Mouse (Mus musculus): ENCODE results near the gene Omp.

The Omp gene

DNA sequence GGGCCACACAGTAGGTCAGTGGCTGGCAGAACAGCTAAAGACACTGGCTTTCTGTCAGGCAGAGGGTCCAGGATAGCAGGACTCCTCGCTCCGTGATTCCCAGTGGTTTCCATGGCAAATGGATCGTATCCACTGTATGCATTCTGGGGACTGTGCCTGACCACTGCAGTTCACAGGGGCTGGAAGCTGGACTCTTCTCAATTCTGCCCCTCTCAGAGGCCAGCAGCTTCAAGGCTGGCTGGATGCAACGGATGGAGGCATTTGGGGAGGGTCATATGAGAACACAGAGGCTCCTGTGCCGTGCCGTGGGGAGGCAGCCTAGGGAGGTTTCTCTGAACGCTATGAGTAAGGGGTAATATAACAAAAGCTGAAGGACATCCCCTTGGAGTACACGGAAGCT, 3.1 kb downstream of the Omp start:
- DNase-seq (ENCODE audit: low spot score) = no peak

DNA sequence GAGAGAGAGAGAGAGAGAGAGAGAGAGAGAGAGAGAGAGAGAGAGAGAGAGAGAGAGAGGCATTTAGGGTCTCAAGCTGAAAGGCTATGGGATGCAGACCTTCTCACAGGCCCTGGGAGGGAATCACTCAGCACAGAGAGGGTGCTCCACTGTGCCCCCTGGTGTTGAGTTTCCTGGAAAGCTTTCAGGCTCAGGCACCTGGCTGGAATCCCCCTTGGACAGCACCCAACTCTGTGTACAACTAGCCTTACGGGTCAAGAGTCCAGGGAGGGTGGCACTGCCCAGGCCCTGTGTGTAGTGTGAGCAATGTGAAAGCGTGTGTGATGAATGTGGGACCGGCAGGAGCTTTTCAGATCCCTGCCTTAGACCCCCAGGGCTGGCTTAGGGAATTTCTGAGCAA, 4.1 kb downstream of the Omp start:
- DNase-seq (ENCODE audit: low spot score) = no peak

DNA sequence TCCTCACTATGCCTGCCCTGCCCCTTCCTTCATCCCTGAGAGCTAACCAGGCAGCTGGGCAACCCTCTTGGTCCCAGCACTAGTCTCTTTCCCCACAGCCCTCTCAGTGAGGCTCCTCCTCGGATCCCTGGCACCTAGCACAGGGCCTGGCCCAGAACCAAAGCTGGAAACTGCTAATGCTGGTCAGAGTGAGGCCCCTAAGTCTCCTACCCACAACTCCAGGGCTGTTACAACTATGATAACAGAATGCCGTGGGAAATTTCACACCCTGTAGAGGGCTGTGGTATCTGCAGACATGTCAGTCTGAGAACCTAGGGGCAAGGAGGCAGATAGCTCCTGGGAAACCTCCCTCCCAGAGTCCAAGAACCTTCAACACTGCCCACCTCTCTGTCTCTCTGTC, 4.7 kb downstream of the Omp start:
- no peak for DNase-seq (ENCODE audit: low spot score)

DNA sequence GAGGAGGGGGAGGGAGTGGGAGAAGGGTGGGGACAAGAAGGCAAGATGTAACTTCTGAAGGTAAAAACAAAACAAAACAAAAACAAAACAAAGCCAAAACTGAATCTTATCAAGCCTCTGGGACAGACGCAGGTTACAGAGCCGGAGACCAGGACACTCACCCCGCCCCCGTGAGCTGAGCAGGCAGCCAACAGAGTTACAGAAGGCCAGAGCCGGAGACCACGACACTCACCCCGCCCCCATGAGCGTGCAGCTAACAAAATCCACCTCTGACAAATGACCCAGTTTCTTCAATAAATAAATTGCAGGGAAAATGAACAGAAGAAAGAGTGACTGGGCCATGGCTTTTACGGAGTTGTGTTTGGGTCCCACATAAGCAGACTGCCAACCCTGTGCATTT, 6.1 kb downstream of the Omp start:
- no peak for DNase-seq (ENCODE audit: low spot score)

DNA sequence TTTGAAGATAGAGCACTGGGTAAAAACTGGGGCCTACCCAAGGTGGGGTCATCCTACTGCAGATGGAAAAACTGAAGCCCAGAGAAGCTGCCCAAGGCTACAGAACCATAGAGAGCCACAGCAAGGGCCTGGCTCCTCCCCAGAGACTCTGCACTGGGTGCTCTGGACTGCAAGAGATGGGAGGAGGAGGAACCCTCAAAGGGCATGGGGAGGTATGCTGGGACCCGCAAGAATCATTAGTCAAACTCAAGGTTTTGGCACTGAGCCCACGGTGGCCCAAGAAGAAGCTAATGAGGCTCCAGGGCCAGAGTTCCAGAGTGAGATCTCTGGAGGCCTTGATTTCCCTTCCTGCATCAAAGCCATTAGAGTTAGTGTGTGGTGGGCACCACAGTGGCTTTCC, 7.3 kb downstream of the Omp start:
- no peak for DNase-seq (ENCODE audit: low spot score)

DNA sequence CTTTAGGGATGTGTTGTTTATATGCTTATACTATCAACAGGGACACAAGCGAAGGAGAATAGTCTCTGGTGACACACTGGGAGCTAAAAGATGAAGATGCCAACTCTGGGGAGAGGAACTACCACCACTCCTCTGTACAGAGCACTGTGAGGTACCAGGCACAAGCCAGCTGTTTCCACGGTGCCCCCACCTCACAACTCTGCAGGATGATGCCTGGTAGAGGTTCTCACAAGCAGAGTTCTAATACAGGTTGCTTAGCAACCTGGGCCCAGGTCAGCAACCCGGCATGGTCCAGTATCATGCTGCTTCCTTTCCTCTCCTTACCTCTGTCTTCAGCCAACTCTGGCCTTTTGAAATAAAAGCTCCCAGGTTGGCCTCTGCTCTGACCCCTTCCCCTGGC, 7.7 kb downstream of the Omp start:
- DNase-seq (ENCODE audit: low spot score) = no peak

DNA sequence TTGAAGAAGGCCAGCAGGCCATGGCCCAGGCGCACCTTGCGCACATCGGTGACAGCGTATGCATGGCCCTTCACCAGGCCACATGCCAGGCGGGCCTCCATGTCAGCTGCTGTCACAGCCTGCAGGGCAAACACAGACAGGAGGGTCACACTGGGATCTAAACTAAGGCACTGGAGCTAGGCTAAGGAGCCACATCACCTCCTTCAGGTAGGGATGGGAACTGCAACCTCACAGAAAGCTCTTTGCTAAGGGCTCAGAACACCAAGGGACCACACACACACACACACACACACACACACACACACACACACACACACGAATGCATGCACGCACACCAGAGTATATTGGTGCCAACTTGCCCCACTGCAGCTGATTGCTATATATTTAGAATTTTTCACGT, 13.6 kb downstream of the Omp start:
- no peak for DNase-seq (ENCODE audit: low spot score)

DNA sequence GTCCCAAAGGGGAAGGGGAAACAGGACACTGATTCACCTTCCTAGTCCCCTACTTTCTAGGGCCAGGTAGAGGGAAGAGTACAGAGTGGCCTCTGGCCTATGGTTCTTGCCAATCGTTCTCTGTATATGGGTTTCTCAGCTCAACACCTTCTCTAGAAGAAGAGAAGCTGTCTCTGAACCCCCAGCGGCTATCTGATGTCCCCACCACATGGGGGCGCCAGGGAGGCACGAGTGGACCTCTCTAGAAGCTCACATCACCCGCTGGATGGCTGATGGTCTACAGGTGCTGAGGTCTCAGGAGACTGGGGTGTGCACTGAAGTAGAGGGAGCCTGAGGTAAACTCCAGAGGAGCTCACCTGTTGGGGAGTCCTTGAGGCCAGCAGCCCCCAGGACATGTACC, 19.8 kb downstream of the Omp start:
- peak; percentile 35 for DNase-seq (ENCODE audit: low spot score)

DNA sequence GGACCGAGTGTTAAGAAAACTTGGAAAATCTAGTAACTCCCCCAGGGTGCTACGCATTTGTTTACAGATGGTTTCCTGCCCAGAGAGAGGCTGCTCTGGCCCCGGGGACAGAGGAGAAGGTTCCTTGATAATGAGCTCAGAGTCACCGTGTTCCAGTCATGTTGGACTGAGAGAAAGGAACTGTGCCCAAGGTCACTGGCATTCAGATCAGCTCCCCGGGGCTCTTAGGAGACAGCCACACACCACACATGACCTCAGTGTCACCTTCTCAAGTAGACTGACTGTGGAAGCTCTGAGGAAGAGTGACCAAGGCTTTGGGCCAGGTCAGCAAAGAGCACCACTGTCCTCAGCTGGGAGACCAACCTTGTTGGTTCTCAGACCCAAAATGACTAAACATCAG, 20.6 kb downstream of the Omp start:
- no peak for DNase-seq (ENCODE audit: low spot score)

DNA sequence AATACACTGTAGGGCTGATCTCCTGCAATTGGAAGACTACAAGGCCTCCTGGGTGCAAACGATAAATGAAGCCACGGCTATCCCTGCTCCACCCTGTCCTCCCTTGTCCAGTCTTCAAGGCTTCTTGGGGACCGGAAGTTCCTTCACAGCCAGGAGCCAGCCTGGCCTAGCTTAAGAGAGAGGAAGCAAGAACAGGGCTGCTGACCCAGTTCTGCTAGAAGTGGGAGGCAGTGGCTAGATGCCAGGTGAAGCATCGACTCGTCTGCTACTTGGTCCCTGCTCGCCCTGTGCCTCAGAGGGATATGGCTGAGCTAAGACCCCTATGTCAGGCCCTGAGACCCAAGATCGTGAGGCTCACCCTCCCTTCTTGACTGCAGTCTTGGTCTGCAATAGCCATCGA, 23.6 kb downstream of the Omp start:
- DNase-seq (ENCODE audit: low spot score) = no peak

DNA sequence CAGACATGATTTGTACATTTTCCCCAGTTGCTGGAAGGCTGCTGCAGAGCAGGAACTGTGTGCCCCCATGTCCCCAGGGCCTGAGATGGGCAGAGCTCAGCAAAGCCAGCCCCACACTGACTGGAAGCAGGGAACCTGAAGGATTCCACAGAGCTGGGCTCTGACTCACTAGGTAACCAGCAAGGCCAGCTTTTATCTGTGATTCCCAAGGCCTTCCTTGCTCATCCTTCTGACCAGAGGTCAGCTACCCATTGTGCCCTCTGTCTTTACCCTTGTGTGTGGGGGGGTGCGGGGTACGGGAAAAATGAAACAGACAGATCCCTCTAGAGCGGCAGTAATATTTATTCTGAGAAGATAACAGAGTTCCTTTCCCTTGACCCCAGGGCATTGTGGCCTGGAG, 24.1 kb downstream of the Omp start:
- no peak for DNase-seq (ENCODE audit: low spot score)

DNA sequence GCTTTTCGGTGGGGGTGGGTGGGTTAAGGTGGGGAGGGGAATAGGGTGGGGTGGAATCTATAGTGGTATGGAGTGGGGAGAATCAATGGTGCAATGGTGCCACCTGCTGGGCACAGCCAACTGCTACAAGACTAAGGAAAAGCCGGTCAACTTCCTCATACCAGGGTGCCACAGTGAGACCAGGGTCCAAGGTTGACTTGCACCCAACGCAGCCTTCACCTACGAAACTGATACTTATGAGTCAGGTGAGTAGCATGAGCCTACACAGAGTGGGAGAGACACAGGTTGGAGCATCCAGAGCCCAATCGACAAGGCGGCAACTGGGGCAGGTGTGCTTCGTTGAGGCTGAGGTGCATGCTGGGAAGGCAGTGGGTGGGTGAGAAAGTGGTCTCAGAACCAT, 25.0 kb downstream of the Omp start:
- peak; percentile 45 for DNase-seq (ENCODE audit: low spot score)

DNA sequence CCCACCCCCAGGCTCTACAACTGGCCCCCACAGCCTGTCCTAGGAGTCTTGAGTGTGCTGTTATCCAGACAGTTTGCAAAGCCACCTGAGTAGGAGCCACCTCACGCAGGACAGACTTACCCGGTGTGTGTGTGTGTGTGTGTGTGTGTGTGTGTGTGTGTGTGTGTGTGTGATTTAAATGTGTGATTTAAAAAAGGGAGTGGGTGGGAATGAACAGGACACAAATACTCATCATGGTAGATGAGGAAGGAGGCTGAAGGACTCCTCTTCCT, 25.4 kb downstream of the Omp start:
- no peak for DNase-seq (ENCODE audit: low spot score)

DNA sequence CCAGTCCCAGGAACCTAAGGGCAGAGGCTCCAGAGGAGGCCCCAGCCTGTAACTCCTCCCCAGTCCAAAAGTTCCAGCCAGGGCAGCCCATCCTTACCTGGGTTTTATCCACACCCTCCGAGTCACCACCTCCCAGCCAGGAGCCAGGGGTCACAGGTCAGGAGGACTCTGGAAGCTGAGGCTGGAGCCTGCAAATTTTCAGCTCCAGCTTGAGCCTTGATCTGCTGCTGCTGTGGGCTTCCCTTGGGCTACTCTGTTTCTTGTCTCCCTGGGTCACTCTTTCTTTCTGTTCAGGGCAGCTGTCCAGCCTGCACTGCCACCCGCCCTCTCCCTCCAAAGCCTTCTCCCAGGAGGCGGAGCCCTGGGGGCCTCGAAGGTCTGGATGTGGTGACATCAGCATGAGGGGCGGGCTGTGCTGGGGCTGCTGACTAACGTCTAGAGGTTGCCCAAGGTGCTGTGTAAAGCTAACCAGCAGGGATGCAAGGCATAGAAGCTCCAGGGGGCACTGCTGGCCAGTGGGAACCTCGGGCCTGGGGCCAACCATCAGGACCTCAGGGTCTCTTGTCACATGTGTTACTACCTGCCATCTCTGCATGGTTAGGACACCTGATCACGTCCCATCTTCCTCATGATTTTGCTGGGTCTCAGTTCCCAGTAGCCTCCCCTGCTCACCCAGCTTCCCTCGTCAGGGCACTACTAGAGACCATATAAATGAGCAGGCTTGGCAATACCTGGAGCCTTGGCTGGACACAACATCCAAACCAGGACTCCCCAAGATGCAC, 25.9 kb downstream of the Omp start, which contains the start of gene Myo7a:
TSS of gene Myo7a (minus strand) at position 346 of the 782 bp plus-strand sequence.
- DNase-seq (ENCODE audit: low spot score) = no peak

DNA sequence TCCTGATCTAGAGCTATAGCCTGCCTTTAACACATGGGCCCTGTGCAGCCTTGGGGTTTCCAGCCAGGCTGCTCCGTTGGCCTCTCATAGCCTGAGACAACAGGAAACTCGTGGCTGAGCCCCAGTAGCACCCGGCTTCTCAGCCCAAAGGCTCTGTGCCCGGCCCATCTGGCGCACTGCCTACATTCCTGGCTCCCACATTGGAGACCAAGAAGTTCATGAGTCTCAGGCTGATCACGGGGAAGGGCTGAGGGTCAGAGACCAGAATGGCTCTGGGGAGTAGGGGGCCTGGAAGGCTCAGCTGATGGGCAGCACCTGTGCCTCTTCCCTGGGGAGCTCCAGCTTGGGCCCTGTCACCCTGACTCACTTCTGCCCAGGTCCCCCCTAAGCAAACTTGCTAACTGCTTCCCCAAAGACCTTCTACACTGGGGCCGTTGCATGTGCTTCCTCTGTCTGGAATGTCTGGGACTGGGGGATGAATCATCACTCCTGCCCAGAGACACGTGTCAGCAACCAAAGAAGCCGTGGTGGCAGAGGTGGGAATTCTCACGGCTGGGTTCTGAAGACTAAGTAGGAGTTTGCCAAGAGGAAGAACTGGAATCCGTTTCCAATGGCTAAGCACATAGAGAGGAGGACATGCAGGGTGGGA, 28.2 kb downstream of the Omp start:
- no peak for DNase-seq (ENCODE audit: low spot score)

DNA sequence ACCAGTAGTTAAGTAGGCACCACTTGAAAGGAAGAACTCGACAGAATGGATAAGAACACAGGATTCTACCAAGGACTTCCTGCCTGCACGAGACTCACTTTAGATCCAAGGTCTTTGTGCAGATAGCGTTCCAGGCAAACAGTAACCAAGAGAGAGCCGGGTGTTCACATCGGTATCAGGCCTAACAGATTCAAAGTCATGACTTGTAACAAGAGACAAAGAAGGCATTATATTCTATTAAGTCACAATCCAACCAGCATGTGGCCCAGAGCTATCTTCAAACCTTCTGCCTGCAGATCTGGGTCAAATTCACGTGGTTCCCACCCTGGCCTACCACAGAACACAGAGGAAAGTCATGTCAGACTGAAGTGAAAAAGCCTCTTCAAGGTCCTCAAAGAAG, 30.6 kb downstream of the Omp start:
- no peak for DNase-seq (ENCODE audit: low spot score)

DNA sequence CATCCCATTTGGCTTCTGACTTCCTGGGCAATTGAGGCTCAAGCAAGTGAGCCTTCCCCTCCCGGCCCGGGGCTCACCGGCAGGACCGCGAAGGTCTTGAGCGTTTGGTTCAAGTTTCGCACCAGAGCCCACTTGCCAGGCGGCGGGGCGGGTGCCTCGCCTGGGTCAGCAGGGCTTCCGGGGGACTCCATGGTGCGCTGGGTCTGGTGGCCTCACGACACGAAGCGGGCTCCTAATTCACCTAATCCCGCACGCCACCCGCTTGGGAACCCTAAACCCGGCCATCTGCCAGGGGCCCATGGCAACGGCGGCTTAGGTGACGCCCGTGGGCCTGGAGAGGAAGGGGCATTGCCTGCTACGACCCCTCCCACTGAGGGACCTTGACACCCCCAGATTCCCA, 34.1 kb downstream of the Omp start:
- no peak for DNase-seq (ENCODE audit: low spot score)

DNA sequence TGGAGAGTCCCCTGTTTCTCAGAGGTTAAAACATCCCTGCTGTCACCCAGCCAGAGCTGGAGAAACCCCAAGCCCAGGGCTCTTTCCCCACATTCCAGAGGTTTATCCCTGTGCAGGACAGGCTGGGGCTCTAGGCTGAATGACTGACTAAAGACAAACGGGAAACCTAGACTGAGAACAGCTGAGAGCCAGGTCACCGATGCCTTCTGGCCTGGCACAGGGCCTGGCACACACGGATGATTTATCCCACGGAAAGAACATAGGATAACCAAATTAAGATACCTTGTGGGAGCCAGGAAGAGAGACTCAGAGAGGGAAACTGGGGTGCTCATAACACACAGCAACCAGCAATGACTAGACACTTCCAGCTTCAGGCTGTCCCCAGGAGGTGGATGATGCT, 35.5 kb downstream of the Omp start:
- DNase-seq (ENCODE audit: low spot score) = no peak

DNA sequence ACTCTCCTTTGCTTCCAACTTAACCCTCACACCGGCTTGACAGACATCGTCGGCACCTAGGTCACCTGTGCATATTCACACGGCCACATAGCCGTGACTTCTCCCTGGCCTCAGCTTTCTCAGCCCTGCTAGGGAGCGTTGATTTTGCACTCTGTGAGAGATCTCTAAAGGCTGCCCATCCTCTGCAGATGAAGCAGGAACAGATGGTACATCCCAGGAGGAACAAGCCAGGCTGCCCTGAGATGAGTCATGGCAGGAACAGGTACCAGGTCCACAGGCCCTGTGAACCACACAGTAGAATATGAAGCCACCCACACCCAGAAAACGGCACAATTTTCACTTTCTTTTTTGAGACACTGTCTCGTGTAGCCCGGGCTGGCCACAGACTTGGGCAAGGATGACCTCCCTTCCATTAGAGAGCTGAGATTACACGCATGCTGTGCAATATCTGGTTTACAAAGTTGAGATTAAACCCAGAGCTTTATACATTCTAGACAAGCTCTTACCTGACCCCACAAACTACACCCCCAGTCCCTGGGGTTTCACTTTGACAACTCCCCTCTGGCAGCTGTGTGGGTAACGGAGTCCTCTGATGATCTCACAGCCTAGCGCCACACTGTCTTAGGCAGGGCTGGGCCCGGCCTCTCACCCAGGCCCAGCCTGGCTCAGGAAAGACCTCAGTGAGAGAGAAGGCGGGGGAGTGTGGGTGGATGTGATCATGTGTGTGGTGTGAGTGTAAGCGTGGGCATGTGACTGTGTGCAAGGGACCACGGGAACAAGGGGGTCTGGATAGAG, 36.5 kb downstream of the Omp start:
- no peak for DNase-seq (ENCODE audit: low spot score)

DNA sequence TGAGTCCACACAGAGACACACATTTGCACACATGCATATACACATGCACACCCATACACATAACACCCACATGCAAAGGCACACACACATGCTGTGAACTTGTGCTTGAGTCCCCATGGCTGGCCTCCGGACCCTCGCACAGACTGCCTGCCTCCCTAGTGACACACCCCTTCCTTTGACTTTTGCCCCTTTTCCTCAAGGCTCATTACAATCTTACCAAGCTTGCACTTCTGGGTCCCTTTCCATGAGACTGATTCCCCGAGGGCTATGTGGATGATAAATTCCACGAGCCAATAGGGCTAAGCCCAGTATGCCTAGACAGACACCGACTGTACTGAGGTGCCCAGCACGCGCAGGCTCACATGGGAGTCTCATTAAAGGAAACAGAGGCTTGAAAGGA, 39.0 kb downstream of the Omp start:
- no peak for DNase-seq (ENCODE audit: low spot score)

DNA sequence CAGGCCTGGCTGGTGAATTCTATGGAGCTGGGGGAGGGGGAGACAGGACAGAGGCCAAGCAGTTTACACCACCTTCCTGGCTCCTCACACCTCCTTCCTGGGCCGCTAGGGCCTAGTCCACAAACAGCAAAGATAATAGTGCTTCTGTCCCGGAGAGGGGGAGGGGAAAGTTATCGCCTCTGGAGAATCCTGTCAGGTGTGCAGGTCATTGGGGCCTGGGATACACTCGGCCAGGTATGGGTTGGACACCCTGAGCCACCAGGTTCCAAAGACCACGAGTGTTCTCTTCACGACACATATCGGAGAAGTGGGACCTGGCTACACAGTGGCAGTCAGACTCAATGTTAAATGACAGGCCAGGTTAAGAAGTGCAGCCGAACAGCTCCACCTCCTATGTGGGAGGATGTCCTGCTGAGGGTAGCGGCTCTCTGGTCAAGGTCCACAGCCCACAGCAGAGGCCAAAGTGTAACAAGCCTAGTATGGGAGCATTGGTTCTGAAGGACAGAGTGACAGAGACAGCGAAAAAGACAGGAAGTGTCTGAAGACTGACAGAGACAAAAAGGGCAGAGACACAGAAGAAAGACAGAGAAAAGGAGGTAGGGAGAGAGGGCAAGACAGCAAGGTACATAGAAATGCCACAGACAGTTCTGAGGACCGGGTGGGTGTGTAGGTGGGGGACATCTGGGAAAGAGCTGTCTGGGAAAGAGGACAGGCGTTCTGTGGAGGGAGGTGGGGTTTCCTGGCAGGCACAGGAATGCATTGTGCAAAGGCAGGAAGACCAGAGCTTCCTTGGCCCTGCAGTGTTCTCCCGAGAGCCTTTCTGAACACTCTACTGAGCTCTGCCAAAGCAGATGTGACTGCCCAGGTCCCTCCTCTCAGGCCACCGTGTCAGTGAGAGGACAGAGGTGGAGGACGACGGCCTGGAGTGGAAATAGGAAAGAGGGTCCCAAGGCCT, 40.5 kb downstream of the Omp start:
- no peak for DNase-seq (ENCODE audit: low spot score)

DNA sequence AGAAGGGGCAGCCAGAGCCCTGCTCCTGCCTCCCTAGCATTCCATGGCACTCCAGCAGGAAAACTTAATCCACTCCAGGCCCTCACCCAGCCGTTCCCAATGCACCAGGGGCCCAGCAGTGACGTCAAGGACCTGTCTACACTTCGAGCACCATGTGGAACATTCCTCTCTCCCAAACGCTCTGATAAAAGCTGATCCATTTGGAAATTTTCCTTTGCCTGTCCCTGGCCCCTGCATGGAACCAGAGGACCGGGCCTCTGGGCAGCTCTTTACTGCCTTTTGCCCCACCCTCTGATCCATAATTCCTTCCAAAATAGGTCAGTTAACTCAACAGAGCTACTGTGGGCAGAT, 41.4 kb downstream of the Omp start:
- DNase-seq (ENCODE audit: low spot score) = no peak
